Mouse (Mus musculus): ENCODE measurements around the gene Hbb-bs. TPM values are rescaled to one million over a fixed set of nuclear protein-coding genes. Genes with fewer than 3 reads are reported as not detected.
"Not testable (repeated sequence)": the region's sequence is repeated elsewhere in the genome, so short reads cannot be mapped to it uniquely, and the experiment has no call there.

The Hbb-bs gene
- polyA plus RNA-seq, 1 experiment, result 78.9 TPM

GRCm38 (mm10) chr7:103826255-103826887, 1.5 kb downstream of the Hbb-bs start:
- no peaks in the 10 kb centered on the region for H3K36me3 ChIP-seq (ENCODE audit: control insufficient read depth, insufficient read depth, low read length)
- no peak overlapping the region for H3K4me3 ChIP-seq (ENCODE audit: control insufficient read depth, low read depth, low read length)
- H3K4me1 ChIP-seq (ENCODE audit: control insufficient read depth, insufficient read depth, low read length), result no peaks in the 10 kb centered on the region
- no peak overlapping the region for H3K27ac ChIP-seq (ENCODE audit: control insufficient read depth, insufficient read depth, low read depth, low read length)
- no peak for TF ChIP-seq CTCF (IDR thresholded peaks at IDR 0.05; ENCODE audit: control insufficient read depth, insufficient read depth, insufficient replicate concordance, low read depth, low read length)
- TF ChIP-seq POLR2A (IDR thresholded peaks at IDR 0.05; ENCODE audit: control insufficient read depth, low read depth, low read length), result no peak
- H3K27me3 ChIP-seq (ENCODE audit: control insufficient read depth, insufficient read depth, low read length), result no peaks in the 10 kb centered on the region

DNA sequence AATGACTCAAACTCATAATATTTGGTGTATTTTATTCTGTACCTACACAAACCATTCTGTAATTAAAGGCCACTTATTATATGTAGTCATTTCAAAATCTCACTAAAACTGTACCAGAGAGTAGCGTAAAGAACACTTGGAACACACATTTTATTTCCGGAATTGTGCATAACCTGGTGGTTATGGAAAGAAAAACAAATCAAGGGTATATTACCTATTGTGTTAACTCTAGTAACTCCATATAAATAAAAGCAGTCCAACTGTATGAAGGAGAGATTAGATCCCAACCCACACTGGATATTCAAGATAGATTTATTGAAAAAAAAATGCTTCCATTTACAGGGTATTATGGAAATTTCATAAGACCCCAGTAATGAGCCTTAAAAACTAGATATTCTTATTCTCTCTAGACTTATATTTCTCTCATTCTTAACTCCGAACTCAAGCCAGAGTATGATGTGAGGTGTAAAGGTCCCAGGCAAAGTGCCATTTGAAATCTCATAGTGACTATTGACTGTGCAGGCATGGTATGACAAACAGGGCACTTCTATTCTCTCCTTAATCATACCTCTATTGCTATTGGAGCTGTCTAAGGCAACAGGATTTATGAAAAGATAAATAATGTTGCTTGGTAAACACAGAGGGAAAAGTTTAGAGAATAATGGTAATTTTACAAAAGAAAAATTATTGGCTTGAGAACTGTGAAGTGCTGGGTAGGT, 2.2 kb downstream of the Hbb-bs start:
- no peak overlapping the region for H3K27ac ChIP-seq (ENCODE audit: control insufficient read depth, insufficient read depth, low read depth, low read length)
- H3K4me3 ChIP-seq (ENCODE audit: control insufficient read depth, low read depth, low read length), result no peak overlapping the region
- H3K36me3 ChIP-seq (ENCODE audit: control insufficient read depth, insufficient read depth, low read length), result no peaks in the 10 kb centered on the region
- no peaks in the 10 kb centered on the region for H3K27me3 ChIP-seq (ENCODE audit: control insufficient read depth, insufficient read depth, low read length)
- H3K4me1 ChIP-seq (ENCODE audit: control insufficient read depth, insufficient read depth, low read length), result no peaks in the 10 kb centered on the region
- no peak for TF ChIP-seq CTCF (IDR thresholded peaks at IDR 0.05; ENCODE audit: control insufficient read depth, insufficient read depth, insufficient replicate concordance, low read depth, low read length)
- TF ChIP-seq POLR2A (IDR thresholded peaks at IDR 0.05; ENCODE audit: control insufficient read depth, low read depth, low read length), result no peak

- TF ChIP-seq CTCF (IDR thresholded peaks at IDR 0.05; ENCODE audit: control insufficient read depth, insufficient read depth, insufficient replicate concordance, low read depth, low read length) (no peak), POLR2A (IDR thresholded peaks at IDR 0.05; ENCODE audit: control insufficient read depth, low read depth, low read length) (no peak)
- no peaks in the 10 kb centered on the region for H3K4me1 ChIP-seq (ENCODE audit: control insufficient read depth, insufficient read depth, low read length)
- no peaks in the 10 kb centered on the region for H3K36me3 ChIP-seq (ENCODE audit: control insufficient read depth, insufficient read depth, low read length)
- no peak overlapping the region for H3K27ac ChIP-seq (ENCODE audit: control insufficient read depth, insufficient read depth, low read depth, low read length)
- H3K27me3 ChIP-seq (ENCODE audit: control insufficient read depth, insufficient read depth, low read length), result no peaks in the 10 kb centered on the region
- no peak overlapping the region for H3K4me3 ChIP-seq (ENCODE audit: control insufficient read depth, low read depth, low read length)
Measured at GRCm38 (mm10) chr7:103824597-103824996, 3.3 kb downstream of the Hbb-bs start.

DNA sequence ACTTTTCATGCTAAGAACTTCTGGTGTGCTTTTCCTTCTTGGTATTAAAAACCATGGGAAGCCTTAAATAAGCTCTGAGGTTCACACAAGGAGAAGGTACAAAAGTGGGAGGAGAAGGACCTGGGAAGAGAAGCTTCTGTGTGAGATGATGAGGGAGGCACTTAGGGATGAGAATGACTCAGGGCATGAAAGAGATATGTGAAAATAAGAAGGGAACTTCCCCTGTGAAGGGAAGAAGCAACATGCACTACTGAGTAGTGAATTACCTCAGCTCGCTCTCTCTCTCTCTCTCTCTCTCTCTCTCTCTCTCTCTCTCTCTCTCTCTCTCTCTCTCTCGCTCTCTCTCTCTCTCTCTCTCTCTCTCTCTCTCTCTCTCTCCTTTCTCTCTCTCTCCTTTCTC, 12.8 kb downstream of the Hbb-bs start:
- not testable (repeated sequence) for H3K27ac ChIP-seq (ENCODE audit: control insufficient read depth, insufficient read depth, low read depth, low read length); H3K36me3 ChIP-seq (ENCODE audit: control insufficient read depth, insufficient read depth, low read length); H3K4me1 ChIP-seq (ENCODE audit: control insufficient read depth, insufficient read depth, low read length); H3K27me3 ChIP-seq (ENCODE audit: control insufficient read depth, insufficient read depth, low read length); H3K4me3 ChIP-seq (ENCODE audit: control insufficient read depth, low read depth, low read length)

GRCm38 (mm10) chr7:103813766-103814165, 14.1 kb downstream of the Hbb-bs start, which contains the start of gene Hbb-bt:
TSS of gene Hbb-bt (minus strand) at chr7:103813996.
- no peaks in the 10 kb centered on the region for H3K27me3 ChIP-seq (ENCODE audit: control insufficient read depth, insufficient read depth, low read length)
- H3K4me1 ChIP-seq (ENCODE audit: control insufficient read depth, insufficient read depth, low read length), result no peaks in the 10 kb centered on the region
- H3K36me3 ChIP-seq (ENCODE audit: control insufficient read depth, insufficient read depth, low read length), result no peaks in the 10 kb centered on the region
- TF ChIP-seq POLR2A (IDR thresholded peaks at IDR 0.05; ENCODE audit: control insufficient read depth, low read depth, low read length), result no peak
- no peak for TF ChIP-seq CTCF (IDR thresholded peaks at IDR 0.05; ENCODE audit: control insufficient read depth, insufficient read depth, insufficient replicate concordance, low read depth, low read length)
- no peak within 1 kb of the TSS for H3K4me3 ChIP-seq (ENCODE audit: control insufficient read depth, low read depth, low read length)
- no peak within 1 kb of the TSS for H3K27ac ChIP-seq (ENCODE audit: control insufficient read depth, insufficient read depth, low read depth, low read length)

GRCm38 (mm10) chr7:103813152-103813551, 14.7 kb downstream of the Hbb-bs start:
- not testable (repeated sequence) for H3K4me3 ChIP-seq (ENCODE audit: control insufficient read depth, low read depth, low read length); H3K27me3 ChIP-seq (ENCODE audit: control insufficient read depth, insufficient read depth, low read length); H3K4me1 ChIP-seq (ENCODE audit: control insufficient read depth, insufficient read depth, low read length); H3K36me3 ChIP-seq (ENCODE audit: control insufficient read depth, insufficient read depth, low read length); H3K27ac ChIP-seq (ENCODE audit: control insufficient read depth, insufficient read depth, low read depth, low read length)

DNA sequence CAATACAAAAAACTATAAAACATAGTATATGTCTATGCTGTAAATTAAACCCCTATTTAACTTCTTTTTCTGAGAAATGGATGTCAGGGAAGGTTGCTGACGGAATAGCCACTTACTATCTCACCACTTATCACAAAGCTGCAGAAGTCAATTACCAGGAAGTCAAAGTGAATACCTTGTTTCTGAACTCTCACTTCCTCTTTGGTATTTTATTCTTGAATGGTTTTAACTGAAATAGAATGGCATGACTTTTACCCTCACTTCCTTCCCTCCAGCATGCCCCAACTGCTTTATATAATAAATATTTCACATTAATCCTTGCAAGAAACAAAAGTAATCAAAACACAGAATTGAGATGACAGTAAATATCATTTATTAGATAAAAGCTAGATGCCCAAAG, 15.7 kb downstream of the Hbb-bs start:
- TF ChIP-seq POLR2A (IDR thresholded peaks at IDR 0.05; ENCODE audit: control insufficient read depth, low read depth, low read length) (no peak), CTCF (IDR thresholded peaks at IDR 0.05; ENCODE audit: control insufficient read depth, insufficient read depth, insufficient replicate concordance, low read depth, low read length) (no peak)
- no peaks in the 10 kb centered on the region for H3K4me1 ChIP-seq (ENCODE audit: control insufficient read depth, insufficient read depth, low read length)
- H3K27ac ChIP-seq (ENCODE audit: control insufficient read depth, insufficient read depth, low read depth, low read length), result no peak overlapping the region
- H3K27me3 ChIP-seq (ENCODE audit: control insufficient read depth, insufficient read depth, low read length), result no peaks in the 10 kb centered on the region
- H3K4me3 ChIP-seq (ENCODE audit: control insufficient read depth, low read depth, low read length), result no peak overlapping the region
- H3K36me3 ChIP-seq (ENCODE audit: control insufficient read depth, insufficient read depth, low read length), result no peaks in the 10 kb centered on the region
